Mouse (Mus musculus): ENCODE results near the gene Plekhm1. TPM values are rescaled to one million over a fixed set of nuclear protein-coding genes. Genes with fewer than 3 reads are reported as not detected.

Plekhm1 gene
- polyA plus RNA-seq, 1 experiment: 16.5 TPM

DNA sequence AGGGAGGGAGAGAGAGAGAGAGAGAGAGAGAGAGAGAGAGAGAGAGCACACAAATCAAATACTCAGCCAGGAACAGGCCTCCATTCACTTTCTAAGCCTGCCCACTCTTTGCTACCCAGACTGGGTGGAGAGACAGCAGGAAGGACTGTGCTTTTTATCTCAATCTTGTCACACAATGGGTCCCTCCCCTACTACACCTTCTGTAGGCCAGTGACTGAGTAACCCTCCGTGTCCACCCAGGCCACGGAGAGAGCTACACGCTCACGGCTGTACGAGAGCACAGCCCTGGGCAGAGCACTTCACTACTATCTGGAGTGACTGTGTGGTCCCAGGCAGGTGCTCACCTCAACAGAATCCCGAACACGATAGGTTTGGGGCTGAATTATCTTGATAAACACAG, 66.3 kb downstream of the Plekhm1 start:
- H3K4me1 ChIP-seq (ENCODE audit: control insufficient read depth, insufficient read depth, low read length): no peaks in the 10 kb centered on the region
- no peak overlapping the region for H3K27ac ChIP-seq (ENCODE audit: insufficient read depth, low read length)
- TF ChIP-seq POLR2A (IDR thresholded peaks at IDR 0.05; ENCODE audit: extremely low read depth, insufficient read depth, low read length): no peak
- no peak for TF ChIP-seq CTCF (IDR thresholded peaks at IDR 0.05; ENCODE audit: extremely low read depth, insufficient read depth, low read length)
- H3K4me3 ChIP-seq (ENCODE audit: insufficient read depth, low read length): no peak overlapping the region

DNA sequence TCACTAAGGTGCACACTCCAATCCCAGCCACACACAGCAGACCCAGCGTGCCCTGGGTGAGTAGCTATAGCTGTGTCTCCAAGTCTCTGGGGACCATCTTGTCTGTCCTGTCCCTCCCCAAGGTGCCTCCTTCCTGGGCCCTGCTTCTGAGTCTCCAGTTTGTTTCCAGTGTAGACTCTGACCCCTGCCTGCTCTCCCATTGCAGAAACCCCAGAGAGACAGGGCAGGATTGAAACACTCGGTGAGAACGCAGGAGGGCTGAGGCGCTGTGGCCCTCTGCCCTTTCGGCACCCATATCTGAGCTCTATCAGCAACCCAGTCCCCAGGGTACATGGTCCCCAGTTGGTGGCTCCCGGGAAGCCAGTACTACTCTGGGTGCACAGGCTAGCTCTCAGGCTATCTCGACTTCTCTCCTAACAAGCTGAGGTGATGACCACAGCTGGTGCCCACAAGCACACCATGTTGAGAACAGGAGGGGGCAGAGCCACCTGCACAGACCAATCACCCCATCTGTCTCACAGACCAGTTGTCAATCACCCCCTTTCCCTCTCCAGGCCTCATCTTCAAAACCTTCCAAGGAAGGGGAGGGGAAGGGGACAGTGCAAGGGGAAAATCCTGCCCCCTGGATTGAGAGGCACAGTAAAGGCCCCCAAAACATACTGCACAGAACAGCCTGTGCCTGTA, 66.9 kb downstream of the Plekhm1 start:
- Histone ChIP-seq H3K4me1 (ENCODE audit: control insufficient read depth, insufficient read depth, low read length) (no peaks in the 10 kb centered on the region), H3K27ac (ENCODE audit: insufficient read depth, low read length) (0 out of 2 replicates have a peak overlapping the region, but pooled peaks have one; percentile 48), H3K4me3 (ENCODE audit: insufficient read depth, low read length) (no peak overlapping the region)
- TF ChIP-seq CTCF (IDR thresholded peaks at IDR 0.05; ENCODE audit: extremely low read depth, insufficient read depth, low read length): no peak
- TF ChIP-seq POLR2A (IDR thresholded peaks at IDR 0.05; ENCODE audit: extremely low read depth, insufficient read depth, low read length): no peak

DNA sequence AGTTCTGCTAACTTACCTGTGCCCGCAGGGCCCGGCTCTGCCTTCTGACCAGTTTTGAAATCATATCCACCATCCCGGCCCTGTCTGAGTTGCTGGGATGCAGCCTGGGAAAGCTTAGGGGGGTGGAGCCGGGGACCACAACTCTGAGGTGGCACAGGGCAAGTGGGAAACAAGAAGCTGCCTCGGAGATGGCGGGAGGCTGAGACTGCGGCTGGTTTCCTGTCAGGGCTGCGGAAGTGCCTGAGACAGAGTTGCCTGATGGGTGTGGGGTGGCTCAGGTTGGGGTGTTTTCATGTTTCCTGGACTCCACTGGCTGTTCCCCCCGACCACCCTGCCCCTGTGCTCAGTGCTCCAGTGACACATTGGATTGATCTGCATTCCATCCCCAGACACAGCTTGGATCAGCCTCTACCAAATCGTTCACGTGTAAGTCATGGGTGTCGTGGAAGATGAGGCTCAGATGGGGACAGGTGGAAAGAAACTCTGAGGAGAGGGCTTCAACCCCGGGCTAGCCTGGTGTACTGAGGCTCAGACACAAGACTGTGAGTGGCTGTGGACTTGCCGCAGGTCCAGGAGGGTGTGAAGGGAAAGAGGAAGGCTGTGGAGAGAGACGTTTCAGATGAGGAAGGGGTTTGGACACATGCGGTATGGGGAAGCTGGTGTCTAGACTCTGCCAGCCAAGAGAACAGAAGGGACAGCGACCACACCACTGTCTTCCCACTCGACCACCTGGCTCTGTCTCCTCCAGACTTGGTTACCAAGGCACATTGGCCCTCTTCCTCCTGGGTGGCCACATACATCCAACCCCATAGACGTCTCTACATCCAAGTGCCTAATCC, 67.8 kb downstream of the Plekhm1 start:
- TF ChIP-seq CTCF (IDR thresholded peaks at IDR 0.05; ENCODE audit: extremely low read depth, insufficient read depth, low read length) (no peak), POLR2A (IDR thresholded peaks at IDR 0.05; ENCODE audit: extremely low read depth, insufficient read depth, low read length) (no peak)
- peak overlapping the region; percentile 86 for H3K27ac ChIP-seq (ENCODE audit: insufficient read depth, low read length)
- no peaks in the 10 kb centered on the region for H3K4me1 ChIP-seq (ENCODE audit: control insufficient read depth, insufficient read depth, low read length)
- no peak overlapping the region for H3K4me3 ChIP-seq (ENCODE audit: insufficient read depth, low read length)

DNA sequence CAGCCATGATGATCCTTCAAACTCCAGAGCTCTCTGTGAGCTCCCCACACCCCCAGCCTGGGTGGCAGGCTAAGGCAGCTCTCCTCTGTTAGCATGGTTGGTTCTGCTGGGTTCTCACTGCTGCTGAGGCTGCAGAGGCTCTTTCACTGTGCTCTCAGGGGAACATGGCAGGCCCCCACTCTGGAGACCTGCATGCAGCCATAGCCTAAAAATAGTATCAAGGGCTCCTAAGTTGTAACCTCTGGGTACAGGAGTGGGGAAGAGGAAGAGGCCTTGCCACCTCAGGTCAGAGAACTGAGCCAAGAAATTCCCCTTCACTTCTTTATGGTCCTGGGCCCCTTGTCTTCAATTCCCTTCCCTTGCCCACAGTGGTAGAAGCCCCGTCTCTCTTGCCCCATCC, 68.6 kb downstream of the Plekhm1 start:
- Histone ChIP-seq H3K4me3 (ENCODE audit: insufficient read depth, low read length) (no peak overlapping the region), H3K27ac (ENCODE audit: insufficient read depth, low read length) (no peak overlapping the region), H3K4me1 (ENCODE audit: control insufficient read depth, insufficient read depth, low read length) (no peaks in the 10 kb centered on the region)
- TF ChIP-seq POLR2A (IDR thresholded peaks at IDR 0.05; ENCODE audit: extremely low read depth, insufficient read depth, low read length): no peak
- TF ChIP-seq CTCF (IDR thresholded peaks at IDR 0.05; ENCODE audit: extremely low read depth, insufficient read depth, low read length): no peak

DNA sequence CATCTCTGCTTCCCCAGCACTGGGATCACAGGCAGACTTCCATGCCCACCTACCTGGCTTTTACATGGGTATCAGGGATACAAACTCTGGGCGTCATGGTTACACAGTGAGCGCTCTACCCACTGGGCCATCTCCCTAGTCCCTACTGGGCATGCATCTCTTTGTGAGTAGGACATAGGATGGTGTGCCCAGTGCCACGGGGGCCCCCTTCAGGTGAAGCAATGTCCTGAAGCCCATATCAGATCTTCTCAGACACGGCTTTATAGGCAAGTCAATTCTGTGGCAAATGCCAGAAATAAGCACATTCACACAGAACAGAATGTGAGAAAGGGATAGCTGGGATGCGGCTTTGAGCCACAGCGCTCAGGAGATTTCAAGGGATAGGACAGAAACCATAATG, 69.4 kb downstream of the Plekhm1 start:
- Histone ChIP-seq H3K27ac (ENCODE audit: insufficient read depth, low read length) (no peak overlapping the region), H3K4me1 (ENCODE audit: control insufficient read depth, insufficient read depth, low read length) (no peaks in the 10 kb centered on the region), H3K4me3 (ENCODE audit: insufficient read depth, low read length) (no peak overlapping the region)
- TF ChIP-seq POLR2A (IDR thresholded peaks at IDR 0.05; ENCODE audit: extremely low read depth, insufficient read depth, low read length): no peak
- TF ChIP-seq CTCF (IDR thresholded peaks at IDR 0.05; ENCODE audit: extremely low read depth, insufficient read depth, low read length): no peak

DNA sequence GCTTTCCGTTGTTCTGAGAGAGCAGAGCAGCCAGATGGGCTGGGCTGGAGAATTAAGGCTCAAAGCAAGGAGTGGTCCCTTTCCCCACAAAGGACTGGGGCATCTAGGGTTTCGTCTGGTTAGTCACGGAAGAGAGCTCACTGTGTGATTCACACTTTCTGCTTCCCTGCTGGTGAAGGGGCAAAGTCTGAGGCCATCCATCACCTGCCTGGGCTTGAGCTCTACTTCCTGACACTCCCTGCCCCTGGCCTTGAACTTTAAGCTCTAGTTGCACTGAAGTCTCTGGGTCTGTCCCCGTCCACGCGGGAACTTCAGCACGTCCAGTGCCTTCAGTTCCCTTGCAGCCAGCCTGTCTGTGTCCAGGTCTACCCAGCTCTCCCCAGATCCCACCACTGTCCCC, 71.8 kb downstream of the Plekhm1 start:
- TF ChIP-seq CTCF (IDR thresholded peaks at IDR 0.05; ENCODE audit: extremely low read depth, insufficient read depth, low read length) (no peak), POLR2A (IDR thresholded peaks at IDR 0.05; ENCODE audit: extremely low read depth, insufficient read depth, low read length) (no peak)
- Histone ChIP-seq H3K4me1 (ENCODE audit: control insufficient read depth, insufficient read depth, low read length) (no peaks in the 10 kb centered on the region), H3K27ac (ENCODE audit: insufficient read depth, low read length) (no peak overlapping the region), H3K4me3 (ENCODE audit: insufficient read depth, low read length) (no peak overlapping the region)

DNA sequence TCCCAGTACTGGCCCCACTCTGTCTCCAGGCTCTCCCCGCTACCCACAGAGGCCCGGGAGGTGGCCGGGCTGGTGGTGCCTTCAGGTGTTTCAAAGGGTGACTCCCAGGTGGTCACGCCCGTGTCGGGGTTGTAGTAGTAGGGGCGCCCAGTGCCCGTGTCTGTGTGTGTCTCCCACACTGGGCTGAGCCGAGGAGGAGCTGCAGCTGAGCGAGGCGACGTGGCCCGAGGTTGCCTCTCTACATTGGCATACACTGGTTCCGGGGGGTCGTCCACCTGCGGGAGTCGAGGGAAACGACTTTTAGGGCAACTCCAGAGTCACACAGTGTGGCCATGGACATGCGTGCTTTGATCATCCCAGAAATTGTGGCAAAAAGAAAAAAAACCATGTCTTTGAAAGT, 72.4 kb downstream of the Plekhm1 start:
- no peak overlapping the region for H3K4me3 ChIP-seq (ENCODE audit: insufficient read depth, low read length)
- no peaks in the 10 kb centered on the region for H3K4me1 ChIP-seq (ENCODE audit: control insufficient read depth, insufficient read depth, low read length)
- no peak overlapping the region for H3K27ac ChIP-seq (ENCODE audit: insufficient read depth, low read length)
- TF ChIP-seq POLR2A (IDR thresholded peaks at IDR 0.05; ENCODE audit: extremely low read depth, insufficient read depth, low read length) (no peak), CTCF (IDR thresholded peaks at IDR 0.05; ENCODE audit: extremely low read depth, insufficient read depth, low read length) (no peak)

DNA sequence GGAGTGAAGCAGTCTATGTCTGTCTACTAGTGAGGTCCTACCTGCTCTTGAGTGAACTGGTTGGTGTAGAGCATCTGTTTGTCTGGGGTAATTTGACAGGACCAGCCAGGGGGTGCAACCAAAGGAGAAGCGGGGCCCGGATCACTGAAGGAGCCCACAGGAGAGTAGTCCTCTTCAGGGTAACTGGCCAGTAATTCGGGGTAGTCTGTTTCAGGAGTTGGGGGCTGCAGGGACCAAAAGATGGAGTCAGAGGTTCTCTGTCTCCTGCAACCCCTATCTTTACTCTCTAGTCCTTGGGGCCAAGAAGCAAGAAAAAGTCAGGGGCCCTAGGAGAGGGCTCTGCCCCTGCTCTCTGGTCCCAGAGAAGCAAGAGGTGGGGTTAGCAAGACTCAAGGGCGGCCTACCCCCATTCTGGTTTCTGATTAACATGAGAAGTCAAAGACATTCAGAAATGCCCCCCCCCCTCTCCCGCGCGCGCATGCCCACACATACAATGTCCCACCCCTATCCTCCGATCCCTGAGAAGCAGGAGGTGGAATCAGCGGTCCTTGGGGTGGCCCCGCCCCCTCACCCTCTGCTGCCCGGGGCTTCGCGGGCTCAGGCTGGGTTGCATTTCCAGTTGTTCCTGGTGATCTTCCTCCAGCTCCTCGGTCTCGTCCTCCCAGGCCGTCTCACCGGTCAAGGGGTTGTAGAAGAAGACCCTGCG, 72.9 kb downstream of the Plekhm1 start:
- H3K4me3 ChIP-seq (ENCODE audit: insufficient read depth, low read length): no peak overlapping the region
- no peak overlapping the region for H3K27ac ChIP-seq (ENCODE audit: insufficient read depth, low read length)
- H3K4me1 ChIP-seq (ENCODE audit: control insufficient read depth, insufficient read depth, low read length): no peaks in the 10 kb centered on the region
- TF ChIP-seq POLR2A (IDR thresholded peaks at IDR 0.05; ENCODE audit: extremely low read depth, insufficient read depth, low read length) (no peak), CTCF (IDR thresholded peaks at IDR 0.05; ENCODE audit: extremely low read depth, insufficient read depth, low read length) (no peak)

DNA sequence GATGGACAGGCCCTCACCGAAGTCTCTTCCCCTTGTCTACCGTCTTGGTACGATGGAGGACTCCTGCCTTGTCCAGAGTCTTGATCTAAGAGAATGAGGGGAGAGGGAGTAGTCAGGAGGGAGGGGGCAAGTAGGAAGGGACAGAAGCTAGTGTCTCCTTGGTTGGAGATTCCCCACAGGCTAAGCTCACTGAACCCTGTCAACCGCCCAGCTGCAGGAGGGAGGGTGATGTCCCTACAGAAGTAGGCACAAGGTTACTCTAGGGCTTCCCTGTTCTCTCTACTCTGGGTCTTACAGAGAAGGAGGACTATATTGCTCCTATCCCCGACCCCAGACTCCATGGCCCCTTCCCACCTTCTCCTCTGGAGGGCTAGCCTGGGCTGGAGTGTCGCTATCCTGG, 73.8 kb downstream of the Plekhm1 start:
- Histone ChIP-seq H3K4me1 (ENCODE audit: control insufficient read depth, insufficient read depth, low read length) (no peaks in the 10 kb centered on the region), H3K27ac (ENCODE audit: insufficient read depth, low read length) (no peak overlapping the region), H3K4me3 (ENCODE audit: insufficient read depth, low read length) (no peak overlapping the region)
- TF ChIP-seq POLR2A (IDR thresholded peaks at IDR 0.05; ENCODE audit: extremely low read depth, insufficient read depth, low read length) (no peak), CTCF (IDR thresholded peaks at IDR 0.05; ENCODE audit: extremely low read depth, insufficient read depth, low read length) (no peak)
